Mouse (Mus musculus): ENCODE results near the gene Wipi1. TPM values are rescaled to one million over a fixed set of nuclear protein-coding genes. Genes with fewer than 3 reads are reported as not detected.
A peak's percentile ranks its signal among the peaks of the same experiment; 100 is the strongest.

The Wipi1 gene
- polyA plus RNA-seq, 1 experiment from 2014 or later: 16.3 TPM

DNA sequence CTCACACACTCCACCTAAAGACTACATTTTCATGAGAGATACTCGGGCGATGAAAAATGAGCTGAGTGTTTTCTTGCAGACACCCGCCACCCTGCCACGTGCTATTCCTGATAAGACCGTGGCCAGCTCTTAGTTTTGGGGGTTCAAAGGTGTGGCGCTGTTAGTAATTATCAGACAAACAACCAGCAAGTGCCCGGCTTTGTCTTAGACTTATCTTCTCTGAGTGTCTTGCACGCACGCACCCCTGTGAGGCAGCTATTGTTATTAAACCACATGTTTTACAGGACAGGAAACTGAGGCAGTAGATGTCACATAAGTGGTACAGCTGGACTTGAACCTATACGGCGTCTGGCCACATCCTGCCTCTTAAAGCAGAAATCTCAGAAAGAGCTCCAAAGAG is 54.3 kb downstream of the Wipi1 start:
- no peaks in the 10 kb centered on the region for H3K4me1 ChIP-seq (ENCODE audit: control insufficient read depth, insufficient read depth, low read length)
- H3K27me3 ChIP-seq (ENCODE audit: control insufficient read depth, insufficient read depth, low read length): no peaks in the 10 kb centered on the region
- no peak overlapping the region for H3K9ac ChIP-seq (replicated peaks; ENCODE audit: low read length)
- H3K4me2 ChIP-seq (ENCODE audit: low read depth, low read length): no peak overlapping the region
- DNase-seq (ENCODE audit: low spot score): no peak
- H3K9me3 ChIP-seq (replicated peaks; ENCODE audit: control insufficient read depth, low read length): no peaks in the 10 kb centered on the region
- 85% methylated on average over 11 of the region's 11 CpGs for WGBS
- H3K36me3 ChIP-seq (replicated peaks; ENCODE audit: control insufficient read depth, insufficient read depth, low read depth, low read length): no peaks in the 10 kb centered on the region
- no peak overlapping the region for H3K4me3 ChIP-seq (ENCODE audit: low read depth, low read length)
- no peak overlapping the region for H3K27ac ChIP-seq (replicated peaks; ENCODE audit: low read depth, low read length)
- no peak for ATAC-seq (replicated peaks; ENCODE audit: insufficient number of reproducible peaks, low FRiP score, low TSS enrichment, low read depth)

DNA sequence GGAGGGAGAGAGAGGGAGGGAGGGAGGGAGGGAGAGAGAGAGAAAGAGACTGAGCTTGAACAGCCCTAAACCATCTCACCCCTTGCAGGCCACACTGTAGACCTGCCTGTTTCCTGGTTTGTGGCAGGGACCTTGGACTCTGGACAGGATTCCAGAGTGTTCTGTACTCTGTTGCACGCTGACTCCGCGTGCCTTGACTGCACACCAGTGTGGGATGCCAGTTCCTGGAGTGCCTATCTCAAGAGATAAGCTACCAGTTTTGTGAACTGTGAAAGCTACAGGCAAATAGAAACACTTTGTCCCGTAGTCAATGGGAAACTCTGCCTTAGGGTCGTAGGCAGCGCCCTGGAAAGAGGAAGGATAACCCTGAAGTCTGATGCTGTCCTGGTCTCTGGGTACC is 55.6 kb downstream of the Wipi1 start:
- 86% methylated on average over 6 of the region's 6 CpGs for WGBS
- no peak for DNase-seq (ENCODE audit: low spot score)
- ATAC-seq (replicated peaks; ENCODE audit: insufficient number of reproducible peaks, low FRiP score, low TSS enrichment, low read depth): no peak

DNA sequence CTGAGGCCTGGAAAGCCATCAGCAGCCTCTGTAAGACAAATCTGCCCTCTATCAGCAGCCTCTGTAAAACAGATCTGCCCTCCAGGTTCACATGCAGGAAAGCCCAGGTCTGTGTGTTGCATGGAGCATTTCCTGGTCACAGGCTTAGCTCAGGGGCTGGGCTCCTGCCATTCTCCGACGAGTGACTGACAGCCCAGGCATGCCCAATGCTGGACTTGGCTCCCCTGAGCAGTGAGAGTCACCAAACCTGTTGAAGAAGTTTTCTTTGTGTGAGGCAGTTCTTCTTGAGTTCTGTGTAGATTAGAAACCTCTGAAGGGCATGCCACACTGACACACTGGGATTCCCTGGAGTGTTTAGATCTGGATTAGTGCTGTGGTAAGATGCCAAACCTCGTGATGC is 57.3 kb downstream of the Wipi1 start:
- WGBS: 35% methylated on average over 3 of the region's 3 CpGs
- Histone ChIP-seq H3K36me3 (replicated peaks; ENCODE audit: control insufficient read depth, insufficient read depth, low read depth, low read length) (no peaks in the 10 kb centered on the region), H3K9ac (replicated peaks; ENCODE audit: low read length) (no peak overlapping the region), H3K27me3 (ENCODE audit: control insufficient read depth, insufficient read depth, low read length) (no peaks in the 10 kb centered on the region), H3K27ac (replicated peaks; ENCODE audit: low read depth, low read length) (no peak overlapping the region), H3K4me3 (ENCODE audit: low read depth, low read length) (no peak overlapping the region), H3K9me3 (replicated peaks; ENCODE audit: control insufficient read depth, low read length) (no peaks in the 10 kb centered on the region), H3K4me1 (ENCODE audit: control insufficient read depth, insufficient read depth, low read length) (no peaks in the 10 kb centered on the region), H3K4me2 (ENCODE audit: low read depth, low read length) (no peak overlapping the region)
- ATAC-seq (replicated peaks; ENCODE audit: insufficient number of reproducible peaks, low FRiP score, low TSS enrichment, low read depth) (no peak; the same call in 1 of the 2 replicates), DNase-seq (ENCODE audit: low spot score) (peak; percentile 56)

More for the DNA sequence above, 55.6 kb downstream of the Wipi1 start:
- Histone ChIP-seq H3K4me1 (ENCODE audit: control insufficient read depth, insufficient read depth, low read length) (no peaks in the 10 kb centered on the region), H3K36me3 (replicated peaks; ENCODE audit: control insufficient read depth, insufficient read depth, low read depth, low read length) (no peaks in the 10 kb centered on the region), H3K9me3 (replicated peaks; ENCODE audit: control insufficient read depth, low read length) (no peaks in the 10 kb centered on the region), H3K4me2 (ENCODE audit: low read depth, low read length) (no peak overlapping the region), H3K27ac (replicated peaks; ENCODE audit: low read depth, low read length) (no peak overlapping the region), H3K4me3 (ENCODE audit: low read depth, low read length) (no peak overlapping the region), H3K27me3 (ENCODE audit: control insufficient read depth, insufficient read depth, low read length) (no peaks in the 10 kb centered on the region), H3K9ac (replicated peaks; ENCODE audit: low read length) (no peak overlapping the region)

DNA sequence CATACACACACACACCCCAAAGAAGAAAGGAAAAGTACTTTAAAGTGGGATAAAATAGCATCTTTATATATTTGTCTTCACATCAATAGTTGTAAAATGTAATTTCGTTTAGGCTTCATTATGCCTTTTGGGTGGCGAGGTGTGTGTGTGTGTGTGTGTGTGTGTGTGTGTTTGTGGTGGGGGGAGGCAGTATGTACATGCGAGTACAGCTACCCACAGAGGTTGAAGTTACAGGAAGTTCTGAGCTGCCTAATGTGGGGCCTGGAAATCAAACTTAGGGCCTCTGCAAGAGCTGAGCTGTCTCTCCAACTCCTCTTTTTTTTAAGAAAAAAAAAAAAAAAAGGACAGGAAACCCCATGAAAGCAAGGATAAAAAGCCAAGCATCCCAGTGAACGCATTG is 57.8 kb downstream of the Wipi1 start:
- no peak overlapping the region for H3K9ac ChIP-seq (replicated peaks; ENCODE audit: low read length)
- no peak overlapping the region for H3K27ac ChIP-seq (replicated peaks; ENCODE audit: low read depth, low read length)
- no peak overlapping the region for H3K4me2 ChIP-seq (ENCODE audit: low read depth, low read length)
- H3K9me3 ChIP-seq (replicated peaks; ENCODE audit: control insufficient read depth, low read length): no peaks in the 10 kb centered on the region
- WGBS: 76% methylated on average over 4 of the region's 4 CpGs
- no peak for ATAC-seq (replicated peaks; ENCODE audit: insufficient number of reproducible peaks, low FRiP score, low TSS enrichment, low read depth)
- H3K4me3 ChIP-seq (ENCODE audit: low read depth, low read length): no peak overlapping the region
- DNase-seq (ENCODE audit: low spot score): no peak
- H3K4me1 ChIP-seq (ENCODE audit: control insufficient read depth, insufficient read depth, low read length): no peaks in the 10 kb centered on the region
- H3K36me3 ChIP-seq (replicated peaks; ENCODE audit: control insufficient read depth, insufficient read depth, low read depth, low read length): no peaks in the 10 kb centered on the region
- no peaks in the 10 kb centered on the region for H3K27me3 ChIP-seq (ENCODE audit: control insufficient read depth, insufficient read depth, low read length)

DNA sequence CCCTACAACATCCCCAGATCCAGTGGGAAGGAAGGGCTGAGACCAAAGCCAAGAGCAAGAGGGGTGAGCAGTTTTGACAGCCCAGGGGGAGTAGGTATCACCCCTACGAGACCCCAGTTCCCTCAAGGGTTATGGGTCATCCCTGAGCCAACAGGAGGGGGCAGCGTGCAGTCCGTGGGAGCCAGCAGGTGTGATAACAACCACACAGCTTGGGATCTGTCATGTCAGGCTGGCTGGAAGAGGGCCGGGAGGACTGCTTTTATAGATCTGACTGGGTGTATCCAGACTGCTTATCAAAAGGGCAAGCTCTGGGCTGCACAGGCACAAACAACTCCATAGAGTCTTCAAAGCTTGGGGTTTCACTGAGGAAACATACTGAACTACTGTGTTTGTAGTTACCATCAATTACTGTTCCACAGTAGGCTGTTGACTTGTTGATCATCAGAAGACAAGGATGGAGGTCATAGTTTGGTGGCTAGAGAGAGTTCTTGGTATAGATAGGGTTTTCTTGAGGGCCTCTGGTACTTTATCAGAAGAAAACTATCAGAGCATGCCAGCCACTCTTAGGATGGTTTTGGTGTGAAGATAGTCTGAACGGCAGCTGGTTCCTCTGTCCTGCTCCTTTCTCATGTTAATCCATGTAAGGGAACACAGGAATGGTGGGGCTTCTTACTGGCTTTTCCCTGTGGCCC is 62.0 kb downstream of the Wipi1 start:
- Histone ChIP-seq H3K27ac (replicated peaks; ENCODE audit: low read depth, low read length) (no peak overlapping the region), H3K9me3 (replicated peaks; ENCODE audit: control insufficient read depth, low read length) (no peaks in the 10 kb centered on the region), H3K9ac (replicated peaks; ENCODE audit: low read length) (no peak overlapping the region), H3K27me3 (ENCODE audit: control insufficient read depth, insufficient read depth, low read length) (no peaks in the 10 kb centered on the region), H3K4me1 (ENCODE audit: control insufficient read depth, insufficient read depth, low read length) (no peaks in the 10 kb centered on the region), H3K4me2 (ENCODE audit: low read depth, low read length) (no peak overlapping the region), H3K36me3 (replicated peaks; ENCODE audit: control insufficient read depth, insufficient read depth, low read depth, low read length) (no peaks in the 10 kb centered on the region), H3K4me3 (ENCODE audit: low read depth, low read length) (no peak overlapping the region)
- DNase-seq (ENCODE audit: low spot score) (no peak), ATAC-seq (replicated peaks; ENCODE audit: insufficient number of reproducible peaks, low FRiP score, low TSS enrichment, low read depth) (no peak)
- 73% methylated on average over 5 of the region's 5 CpGs for WGBS

DNA sequence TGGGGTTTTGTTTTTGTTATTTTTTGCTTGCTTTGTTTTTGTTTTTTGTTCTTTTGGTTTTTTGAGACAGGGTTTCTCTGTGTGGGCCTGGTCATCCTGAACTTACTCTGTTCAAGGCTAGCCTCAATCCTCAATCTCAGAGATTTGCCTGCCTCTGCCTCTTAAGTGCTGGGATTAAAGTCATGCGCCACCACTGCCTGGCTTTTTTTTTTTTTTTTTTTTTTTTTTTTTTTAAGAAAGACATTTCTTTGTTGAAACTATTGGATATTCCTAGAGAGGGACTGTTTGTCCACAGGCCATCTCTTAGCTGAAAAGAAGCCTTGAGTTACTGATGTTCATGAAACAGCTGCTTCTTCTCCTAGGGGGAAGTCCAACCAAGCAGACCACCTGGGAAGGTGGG is 64.1 kb downstream of the Wipi1 start:
- no peaks in the 10 kb centered on the region for H3K9me3 ChIP-seq (replicated peaks; ENCODE audit: control insufficient read depth, low read length)
- H3K4me1 ChIP-seq (ENCODE audit: control insufficient read depth, insufficient read depth, low read length): no peaks in the 10 kb centered on the region
- ATAC-seq (replicated peaks; ENCODE audit: insufficient number of reproducible peaks, low FRiP score, low TSS enrichment, low read depth) (no peak), DNase-seq (ENCODE audit: low spot score) (no peak)
- 100% methylated on average over 1 of the region's 1 CpGs for WGBS
- H3K4me3 ChIP-seq (ENCODE audit: low read depth, low read length): no peak overlapping the region
- no peaks in the 10 kb centered on the region for H3K36me3 ChIP-seq (replicated peaks; ENCODE audit: control insufficient read depth, insufficient read depth, low read depth, low read length)
- H3K27me3 ChIP-seq (ENCODE audit: control insufficient read depth, insufficient read depth, low read length): no peaks in the 10 kb centered on the region
- no peak overlapping the region for H3K27ac ChIP-seq (replicated peaks; ENCODE audit: low read depth, low read length)
- H3K4me2 ChIP-seq (ENCODE audit: low read depth, low read length): no peak overlapping the region
- no peak overlapping the region for H3K9ac ChIP-seq (replicated peaks; ENCODE audit: low read length)

DNA sequence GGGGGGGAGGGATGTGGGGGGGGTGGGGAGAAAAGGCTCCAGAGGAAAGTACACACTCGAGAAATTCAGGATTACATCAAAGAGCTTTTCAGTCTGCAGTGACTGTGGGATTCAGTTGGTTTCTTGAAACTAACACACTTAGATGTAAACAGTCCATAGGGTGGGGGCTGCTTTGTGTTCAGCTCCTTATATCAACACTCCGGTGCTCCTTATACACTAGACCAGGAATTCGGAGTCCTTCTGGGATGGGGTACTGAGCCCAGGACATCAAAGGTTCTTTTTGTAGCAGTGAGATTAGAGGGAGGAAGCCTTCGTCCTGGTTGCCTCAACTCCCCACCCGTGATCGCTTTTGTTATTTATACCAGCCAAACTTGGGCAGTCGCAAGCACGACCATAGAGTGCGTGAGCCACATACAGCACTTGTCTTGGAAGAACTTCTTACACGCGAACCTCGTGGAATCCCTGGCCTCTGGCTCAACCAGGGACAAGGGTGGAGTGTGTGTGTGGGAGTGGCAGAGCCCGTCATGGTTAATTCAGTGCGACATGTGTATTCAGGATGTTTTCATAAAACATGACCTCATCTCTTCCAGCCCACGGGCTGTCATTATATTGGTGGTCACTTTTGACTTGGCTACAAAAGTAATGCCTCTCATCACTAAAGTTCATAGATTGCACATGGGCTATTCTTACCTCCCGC is 65.3 kb downstream of the Wipi1 start:
- 68% methylated on average over 16 of the region's 16 CpGs for WGBS
- Histone ChIP-seq H3K27ac (replicated peaks; ENCODE audit: low read depth, low read length) (no peak overlapping the region), H3K4me1 (ENCODE audit: control insufficient read depth, insufficient read depth, low read length) (no peaks in the 10 kb centered on the region), H3K36me3 (replicated peaks; ENCODE audit: control insufficient read depth, insufficient read depth, low read depth, low read length) (no peaks in the 10 kb centered on the region), H3K27me3 (ENCODE audit: control insufficient read depth, insufficient read depth, low read length) (no peaks in the 10 kb centered on the region), H3K9me3 (replicated peaks; ENCODE audit: control insufficient read depth, low read length) (no peaks in the 10 kb centered on the region), H3K4me2 (ENCODE audit: low read depth, low read length) (no peak overlapping the region), H3K9ac (replicated peaks; ENCODE audit: low read length) (no peak overlapping the region), H3K4me3 (ENCODE audit: low read depth, low read length) (no peak overlapping the region)
- no peak for ATAC-seq (replicated peaks; ENCODE audit: insufficient number of reproducible peaks, low FRiP score, low TSS enrichment, low read depth)
- no peak for DNase-seq (ENCODE audit: low spot score)

DNA sequence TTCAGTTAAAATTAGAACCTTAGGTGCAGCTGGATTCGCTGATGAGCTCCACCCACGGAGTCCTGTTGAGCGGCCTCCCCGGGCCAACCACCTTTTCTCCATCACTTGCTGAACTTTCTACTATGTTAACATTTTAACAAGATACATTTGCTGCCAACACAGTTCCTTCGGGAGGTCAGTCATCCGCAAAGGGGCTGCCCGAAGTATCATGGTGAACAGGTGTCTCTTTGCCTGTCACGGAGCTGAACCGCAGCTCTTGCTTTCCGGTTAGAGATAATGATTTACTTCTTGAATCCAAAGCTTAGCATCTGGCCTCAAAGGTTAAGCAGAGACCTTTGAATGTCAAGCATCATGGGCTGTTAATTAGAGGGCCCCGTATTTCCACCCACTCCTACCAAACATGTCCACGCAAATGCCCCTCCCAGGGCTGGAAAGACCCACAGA is 66.0 kb downstream of the Wipi1 start:
- Histone ChIP-seq H3K4me1 (ENCODE audit: control insufficient read depth, insufficient read depth, low read length) (no peaks in the 10 kb centered on the region), H3K36me3 (replicated peaks; ENCODE audit: control insufficient read depth, insufficient read depth, low read depth, low read length) (no peaks in the 10 kb centered on the region), H3K9ac (replicated peaks; ENCODE audit: low read length) (no peak overlapping the region), H3K27ac (replicated peaks; ENCODE audit: low read depth, low read length) (no peak overlapping the region), H3K27me3 (ENCODE audit: control insufficient read depth, insufficient read depth, low read length) (no peaks in the 10 kb centered on the region), H3K4me2 (ENCODE audit: low read depth, low read length) (no peak overlapping the region), H3K4me3 (ENCODE audit: low read depth, low read length) (no peak overlapping the region), H3K9me3 (replicated peaks; ENCODE audit: control insufficient read depth, low read length) (no peaks in the 10 kb centered on the region)
- DNase-seq (ENCODE audit: low spot score) (no peak), ATAC-seq (replicated peaks; ENCODE audit: insufficient number of reproducible peaks, low FRiP score, low TSS enrichment, low read depth) (no peak)
- 65% methylated on average over 12 of the region's 12 CpGs for WGBS

All from embryonic facial prominence, embryonic 11.5 days (tissue).